In genomic region chr1:75458789-75459684, GRCm38 (mm10) we compare ENCODE assay signal across 9 mouse cellular contexts. TPM values are rescaled to one million over a fixed set of nuclear protein-coding genes. Genes with fewer than 3 reads are reported as not detected.
DNase-seq lines count a peak whose midpoint lies in the region; ATAC-seq and TF ChIP-seq lines count a peak whose summit lies in the region.
"Had no signal": no experiment of that assay in that cellular context is flagged by ENCODE, and none has a peak within 500 bp of the region (broad histone marks: within the 10 kb centered on the region; RNA-seq: fewer than 3 reads in every experiment).

No protein-coding gene starts in this region.

- H3K4me1 ChIP-seq in embryonic facial prominence, embryonic 11.5 days (ENCODE audit: control insufficient read depth, insufficient read depth, low read length): no peaks in the 10 kb centered on the region; the same call in none of the 2 replicates
- H3K4me1 ChIP-seq in heart, postnatal 0 days (ENCODE audit: control insufficient read depth, insufficient read depth): peaks cover 6% of the 10 kb centered on the region
- H3K4me1 ChIP-seq in limb, embryonic 12.5 days (replicated peaks): peaks cover 52% of the 10 kb centered on the region

- peak overlapping the region; percentile 51 for H3K9ac ChIP-seq in embryonic facial prominence, embryonic 11.5 days (replicated peaks; ENCODE audit: low read length)
- no peak overlapping the region for H3K9ac ChIP-seq in heart, postnatal 0 days (replicated peaks; ENCODE audit: low read depth, low read length)
- peak overlapping the region; percentile 48 for H3K9ac ChIP-seq in limb, embryonic 12.5 days (replicated peaks)

- H3K4me2 ChIP-seq in embryonic facial prominence, embryonic 11.5 days (ENCODE audit: low read depth, low read length): peak overlapping the region; percentile 76
- peak overlapping the region; percentile 57 for H3K4me2 ChIP-seq in heart, postnatal 0 days (ENCODE audit: low read depth, low read length)
- H3K4me2 ChIP-seq in limb, embryonic 12.5 days: peak overlapping the region; percentile 60

- no peak for TF ChIP-seq EP300 in heart, postnatal 0 days (IDR thresholded peaks at IDR 0.05; ENCODE audit: low read depth)

- peak overlapping the region; percentile 51 for H3K4me3 ChIP-seq in layer of hippocampus, adult 2 months
- peak overlapping the region; percentile 27 for H3K4me3 ChIP-seq in embryonic facial prominence, embryonic 11.5 days (ENCODE audit: low read depth, low read length)
- H3K4me3 ChIP-seq in heart, postnatal 0 days (ENCODE audit: low read depth, low read length): peak overlapping the region; percentile 32
- peak overlapping the region; percentile 35 for H3K4me3 ChIP-seq in limb, embryonic 12.5 days (replicated peaks)

- no peaks in the 10 kb centered on the region; the same call in 1 of the 2 replicates for H3K27me3 ChIP-seq in embryonic facial prominence, embryonic 11.5 days (ENCODE audit: control insufficient read depth, insufficient read depth, low read length)
- H3K27me3 ChIP-seq in heart, postnatal 0 days (ENCODE audit: control insufficient read depth, insufficient read depth, low read length): peaks cover 36% of the 10 kb centered on the region
- H3K27me3 ChIP-seq in limb, embryonic 12.5 days: peaks cover 70% of the 10 kb centered on the region

- no peaks in the 10 kb centered on the region for H3K36me3 ChIP-seq in embryonic facial prominence, embryonic 11.5 days (replicated peaks; ENCODE audit: control insufficient read depth, insufficient read depth, low read depth, low read length)
- H3K36me3 ChIP-seq in heart, postnatal 0 days (replicated peaks; ENCODE audit: control insufficient read depth, insufficient read depth, low read length): no peaks in the 10 kb centered on the region
- H3K36me3 ChIP-seq in limb, embryonic 12.5 days: no peaks in the 10 kb centered on the region

- no peak for DNase-seq in layer of hippocampus, adult 2 months (ENCODE audit: low spot score in 2 of 2)
- no peak for DNase-seq in layer of hippocampus, adult 9-10 months (ENCODE audit: low spot score)
- DNase-seq in embryonic facial prominence, embryonic 11.5 days (ENCODE audit: low spot score): no peak
- DNase-seq in heart, postnatal 0 days (ENCODE audit: low spot score): no peak
- DNase-seq in right cerebral cortex, postnatal 14 days: peak; percentile 68
- no peak for DNase-seq in adrenal gland, adult 18-20 months (ENCODE audit: low spot score in 2 of 2)
- DNase-seq in Muller cell, postnatal 12 days (ENCODE audit: inconsistent ontology term): no peak

- no peak for TF ChIP-seq CTCF in layer of hippocampus, adult 2 months (conservative IDR thresholded peaks at IDR 0.05)
- TF ChIP-seq CTCF in heart, postnatal 0 days (IDR thresholded peaks at IDR 0.05; ENCODE audit: low read depth): no peak

- no peak for ATAC-seq in embryonic facial prominence, embryonic 11.5 days (replicated peaks; ENCODE audit: insufficient number of reproducible peaks, low FRiP score, low TSS enrichment, low read depth)
- ATAC-seq in heart, postnatal 0 days (ENCODE audit: insufficient read depth, low read depth): peak; percentile 4; the same call in 1 of the 2 replicates
- no peak for ATAC-seq in limb, embryonic 12.5 days (ENCODE audit: insufficient number of reproducible peaks, insufficient read depth, low FRiP score, low TSS enrichment, low read depth)

- 21% methylated on average over 23 of the region's 23 CpGs for WGBS in embryonic facial prominence, embryonic 11.5 days
- 10% methylated on average over 23 of the region's 23 CpGs for WGBS in heart, postnatal 0 days
- 12% methylated on average over 23 of the region's 23 CpGs for WGBS in limb, embryonic 12.5 days

- no peaks in the 10 kb centered on the region for H3K9me3 ChIP-seq in embryonic facial prominence, embryonic 11.5 days (replicated peaks; ENCODE audit: control insufficient read depth, low read length)
- no peaks in the 10 kb centered on the region for H3K9me3 ChIP-seq in heart, postnatal 0 days (replicated peaks; ENCODE audit: control insufficient read depth, low read length)
- no peaks in the 10 kb centered on the region for H3K9me3 ChIP-seq in limb, embryonic 12.5 days

- peak overlapping the region; percentile 62; the same call in 1 of the 2 replicates for H3K27ac ChIP-seq in layer of hippocampus, adult 2 months
- H3K27ac ChIP-seq in embryonic facial prominence, embryonic 11.5 days (replicated peaks; ENCODE audit: low read depth, low read length): no peak overlapping the region
- H3K27ac ChIP-seq in heart, postnatal 0 days (ENCODE audit: low read depth): peak overlapping the region; percentile 20; the same call in 1 of the 2 replicates
- H3K27ac ChIP-seq in limb, embryonic 12.5 days: no peak overlapping the region

RNA-seq across cellular contexts. Expression of gene Asic4, which starts 8.8 kb away (rescaled TPM):
- 1 to 10 TPM; 5.5 to 7.1 TPM for total RNA-seq in layer of hippocampus, adult 2 months (2021)
- polyA plus RNA-seq in embryonic facial prominence, embryonic 11.5 days (2014; fragmentation: Nextera tagmentation; extraction: Ambion mirVana): 0.29 and 1.1 TPM in 2 replicates
- not detected in 2 replicates for total RNA-seq in heart, postnatal 0 days (2014; rRNA removed; ENCODE audit: low replicate concordance)
- 0.04 and 0.07 TPM in 2 replicates for polyA plus RNA-seq in heart, postnatal 0 days (2015; fragmentation: Nextera tagmentation; extraction: Ambion mirVana)
- 0.50 and 0.78 TPM in 2 replicates for polyA plus RNA-seq in limb, embryonic 12.5 days (2016; fragmentation: Nextera tagmentation; extraction: Ambion mirVana)
- 1 to 10 TPM; 5.1 to 8.1 TPM for total RNA-seq in adrenal gland, adult 18-20 months (2021)
- total RNA-seq: heart, postnatal 36 days had no signal

RNA-seq across cellular contexts. Expression of gene Chpf, which starts 20.1 kb away (rescaled TPM):
- 10 to 100 TPM; 80.5 to 86.6 TPM for total RNA-seq in layer of hippocampus, adult 2 months (2021)
- polyA plus RNA-seq in embryonic facial prominence, embryonic 11.5 days (2014; fragmentation: Nextera tagmentation; extraction: Ambion mirVana): 14.6 and 15.3 TPM in 2 replicates
- total RNA-seq in heart, postnatal 0 days (2014; rRNA removed; ENCODE audit: low replicate concordance): 47.7 and 53.3 TPM in 2 replicates
- polyA plus RNA-seq in heart, postnatal 0 days (2015; fragmentation: Nextera tagmentation; extraction: Ambion mirVana): 19.1 and 19.3 TPM in 2 replicates
- polyA plus RNA-seq in limb, embryonic 12.5 days (2016; fragmentation: Nextera tagmentation; extraction: Ambion mirVana): 22.1 and 27.1 TPM in 2 replicates
- total RNA-seq in adrenal gland, adult 18-20 months (2021): 10 to 100 TPM; 58.9 to 59.1 TPM

RNA-seq across cellular contexts. Expression of gene Tmem198, which starts 20.3 kb away (rescaled TPM):
- 10 to 100 TPM; 64.0 to 65.4 TPM for total RNA-seq in layer of hippocampus, adult 2 months (2021)
- polyA plus RNA-seq in embryonic facial prominence, embryonic 11.5 days (2014; fragmentation: Nextera tagmentation; extraction: Ambion mirVana): 0.98 and 1.6 TPM in 2 replicates
- not detected in 2 replicates for total RNA-seq in heart, postnatal 0 days (2014; rRNA removed; ENCODE audit: low replicate concordance)
- 0.61 and 0.81 TPM in 2 replicates for polyA plus RNA-seq in heart, postnatal 0 days (2015; fragmentation: Nextera tagmentation; extraction: Ambion mirVana)
- polyA plus RNA-seq in limb, embryonic 12.5 days (2016; fragmentation: Nextera tagmentation; extraction: Ambion mirVana): 0.36 and 0.74 TPM in 2 replicates
- total RNA-seq in adrenal gland, adult 18-20 months (2021): 1 to 10 TPM; 3.5 to 6.2 TPM

RNA-seq across cellular contexts. Expression of gene Gmppa, which starts 23.3 kb away (rescaled TPM):
- total RNA-seq in layer of hippocampus, adult 2 months (2021): 10 to 100 TPM; 72.9 to 76.0 TPM
- 36.9 and 38.4 TPM in 2 replicates for polyA plus RNA-seq in embryonic facial prominence, embryonic 11.5 days (2014; fragmentation: Nextera tagmentation; extraction: Ambion mirVana)
- 74.7 and 85.2 TPM in 2 replicates for total RNA-seq in heart, postnatal 0 days (2014; rRNA removed; ENCODE audit: low replicate concordance)
- polyA plus RNA-seq in heart, postnatal 0 days (2015; fragmentation: Nextera tagmentation; extraction: Ambion mirVana): 47.4 and 55.9 TPM in 2 replicates
- 49.1 and 61.0 TPM in 2 replicates for polyA plus RNA-seq in limb, embryonic 12.5 days (2016; fragmentation: Nextera tagmentation; extraction: Ambion mirVana)
- 10 to 100 TPM; 53.2 to 56.1 TPM for total RNA-seq in adrenal gland, adult 18-20 months (2021)

RNA-seq across cellular contexts. Expression of gene Obsl1, which starts 47.2 kb away (rescaled TPM):
- 10 to 100 TPM; 20.6 to 25.9 TPM for total RNA-seq in layer of hippocampus, adult 2 months (2021)
- 52.4 and 54.2 TPM in 2 replicates for polyA plus RNA-seq in embryonic facial prominence, embryonic 11.5 days (2014; fragmentation: Nextera tagmentation; extraction: Ambion mirVana)
- 293 and 367 TPM in 2 replicates for total RNA-seq in heart, postnatal 0 days (2014; rRNA removed; ENCODE audit: low replicate concordance)
- 45.8 and 46.8 TPM in 2 replicates for polyA plus RNA-seq in heart, postnatal 0 days (2015; fragmentation: Nextera tagmentation; extraction: Ambion mirVana)
- polyA plus RNA-seq in limb, embryonic 12.5 days (2016; fragmentation: Nextera tagmentation; extraction: Ambion mirVana): 98.3 and 104 TPM in 2 replicates
- total RNA-seq in adrenal gland, adult 18-20 months (2021): 10 to 100 TPM; 48.9 to 54.4 TPM

Comparison
In these comparisons a context has a peak if more than half of its experiments do, and no peak if none do; other contexts are left out.
1. H3K27ac ChIP-seq: peak in layer of hippocampus, adult 2 months (single experiment) and heart, postnatal 0 days (single experiment); none in embryonic facial prominence, embryonic 11.5 days (single experiment) and limb, embryonic 12.5 days (single experiment).
2. RNA of gene Tmem198, which starts 20.3 kb away (total RNA-seq): 64.0 to 65.4 TPM in layer of hippocampus, adult 2 months; 3.5 to 6.2 TPM in adrenal gland, adult 18-20 months and not detected in heart, postnatal 0 days; every median in the first group is over 4 times any median in the second.
3. Peak in every context shown above with its lines, with median percentiles within 50 percentile points of each other: H3K4me3 ChIP-seq and H3K4me2 ChIP-seq.